ENCODE assay signal across 30 mouse cellular contexts in the genomic region with DNA sequence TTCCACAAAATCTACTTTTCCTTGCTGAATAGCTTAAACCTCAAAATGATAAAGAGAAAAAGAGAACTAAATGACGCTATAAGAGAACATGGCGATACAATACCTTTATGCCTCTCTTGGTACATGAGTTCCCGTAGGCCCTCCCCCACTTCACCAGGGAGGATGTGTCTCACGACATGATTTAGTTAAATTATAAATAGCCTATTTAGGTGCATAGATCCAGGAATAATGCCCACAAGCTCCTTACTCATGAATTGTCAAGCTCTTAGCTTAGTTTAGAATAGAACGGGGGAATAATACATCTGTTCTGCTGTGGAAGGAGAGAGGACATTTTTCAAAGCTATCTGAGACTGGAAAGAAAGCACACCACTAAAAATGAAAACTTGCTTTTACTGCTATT. TPM values are rescaled to one million over a fixed set of nuclear protein-coding genes. Genes with fewer than 3 reads are reported as not detected.
DNase-seq lines count a peak whose midpoint lies in the region; ATAC-seq and TF ChIP-seq lines count a peak whose summit lies in the region.
"Had no signal": no experiment of that assay in that cellular context is flagged by ENCODE, and none has a peak within 500 bp of the region (broad histone marks: within the 10 kb centered on the region; RNA-seq: fewer than 3 reads in every experiment).

No protein-coding gene starts in this region.

- no peaks in the 10 kb centered on the region for H3K27me3 ChIP-seq in forebrain, postnatal 0 days (ENCODE audit: insufficient read depth, low read length)
- H3K27me3 ChIP-seq in forebrain, embryonic 12.5 days: no peaks in the 10 kb centered on the region
- H3K27me3 ChIP-seq: heart, embryonic 13.5 days; limb, embryonic 12.5 days; neural tube, embryonic 13.5 days had no signal

- peaks cover 11% of the 10 kb centered on the region for H3K4me1 ChIP-seq in forebrain, postnatal 0 days (ENCODE audit: insufficient read depth)
- 0 out of 2 replicates have a peak, but pooled peaks cover under 1% of the 10 kb centered on the region for H3K4me1 ChIP-seq in forebrain, embryonic 12.5 days
- H3K4me1 ChIP-seq: embryonic facial prominence, embryonic 10.5 days; forebrain, embryonic 10.5 days; heart, embryonic 13.5 days; limb, embryonic 12.5 days had no signal

- H3K9me3 ChIP-seq in forebrain, postnatal 0 days (ENCODE audit: low read length): no peaks in the 10 kb centered on the region
- peaks cover 2% of the 10 kb centered on the region; the same call in 1 of the 2 replicates for H3K9me3 ChIP-seq in forebrain, embryonic 12.5 days

- no peak overlapping the region for H3K4me2 ChIP-seq in forebrain, postnatal 0 days (ENCODE audit: low read depth)
- H3K4me2 ChIP-seq in forebrain, embryonic 12.5 days: no peak overlapping the region
- H3K4me2 ChIP-seq: heart, embryonic 13.5 days; limb, embryonic 12.5 days; liver, embryonic 11.5 days; neural tube, embryonic 13.5 days had no signal

- peak overlapping the region; percentile 45; the same call in 1 of the 2 replicates for H3K27ac ChIP-seq in forebrain, postnatal 0 days (ENCODE audit: low read depth, low read length)
- no peak overlapping the region for H3K27ac ChIP-seq in forebrain, embryonic 12.5 days
- peak overlapping the region; percentile 33; the same call in 1 of the 2 replicates for H3K27ac ChIP-seq in layer of hippocampus, adult 2 months
- H3K27ac ChIP-seq: embryonic facial prominence, embryonic 10.5 days; forebrain, embryonic 10.5 days; heart, adult 2 months; heart, embryonic 13.5 days; limb, embryonic 12.5 days; macrophage had no signal

- no peaks in the 10 kb centered on the region for H3K36me3 ChIP-seq in forebrain, postnatal 0 days (ENCODE audit: insufficient read depth)
- no peaks in the 10 kb centered on the region for H3K36me3 ChIP-seq in forebrain, embryonic 12.5 days (replicated peaks)
- H3K36me3 ChIP-seq: embryonic facial prominence, embryonic 10.5 days; forebrain, embryonic 10.5 days; heart, embryonic 13.5 days; limb, embryonic 12.5 days had no signal

- H3K4me3 ChIP-seq in forebrain, postnatal 0 days (ENCODE audit: low read depth, low read length): no peak overlapping the region
- no peak overlapping the region for H3K4me3 ChIP-seq in forebrain, embryonic 12.5 days (replicated peaks)
- H3K4me3 ChIP-seq in layer of hippocampus, adult 2 months: no peak overlapping the region
- H3K4me3 ChIP-seq: embryonic facial prominence, embryonic 10.5 days; forebrain, embryonic 10.5 days; heart, adult 2 months; heart, embryonic 13.5 days; limb, embryonic 12.5 days; myocyte; neural tube, embryonic 13.5 days had no signal

- no peak for ATAC-seq in forebrain, postnatal 0 days
- ATAC-seq in forebrain, embryonic 12.5 days (ENCODE audit: low FRiP score): no peak
- ATAC-seq: hindbrain, embryonic 16.5 days; intestine, embryonic 16.5 days; liver, postnatal 0 days; lung, postnatal 0 days had no signal

- 50% methylated on average over 5 of the region's 5 CpGs for WGBS in forebrain, postnatal 0 days
- WGBS in forebrain, embryonic 12.5 days: 59% methylated on average over 5 of the region's 5 CpGs

- H3K9ac ChIP-seq in forebrain, postnatal 0 days: no peak overlapping the region
- H3K9ac ChIP-seq in forebrain, embryonic 12.5 days: no peak overlapping the region
- H3K9ac ChIP-seq: heart, embryonic 13.5 days; limb, embryonic 12.5 days; liver, postnatal 0 days; neural tube, embryonic 13.5 days had no signal

- no peak for TF ChIP-seq CTCF in forebrain, postnatal 0 days (IDR thresholded peaks at IDR 0.05; ENCODE audit: low read depth)
- TF ChIP-seq CTCF in layer of hippocampus, adult 2 months (conservative IDR thresholded peaks at IDR 0.05): no peak

- DNase-seq in forebrain, postnatal 0 days: no peak
- DNase-seq in layer of hippocampus, adult 2 months (ENCODE audit: low spot score in 2 of 2): no peak
- DNase-seq in layer of hippocampus, adult 11-12 months (ENCODE audit: low spot score): no peak
- peak; percentile 56 for DNase-seq in right cerebral cortex, adult 18-20 months
- DNase-seq in right cerebral cortex, postnatal 14 days: no peak
- DNase-seq in telencephalon, adult 2 months (ENCODE audit: low read depth, low spot score): peak; percentile 86
- no peak for DNase-seq in adrenal gland, adult 8-10 months
- DNase-seq: adrenal gland, postnatal 25 days; cerebellum, adult 11 months; cerebellum, adult 9-11 months; gastrocnemius, postnatal 25 days; heart, adult 2 months; heart, postnatal 14 days; kidney, postnatal 25 days; liver, postnatal 0 days; retina, postnatal 1 day; spleen, adult 18-20 months had no signal

RNA-seq across cellular contexts. Expression of a gene that starts 43.8 kb away (rescaled TPM):
- 36.2 and 41.5 TPM in 2 replicates for total RNA-seq in forebrain, postnatal 0 days (2014; rRNA removed)
- polyA plus RNA-seq in forebrain, postnatal 0 days (2015; fragmentation: Nextera tagmentation; extraction: Ambion mirVana): 74.6 and 89.2 TPM in 2 replicates
- 41.7 and 55.1 TPM in 2 replicates for polyA plus RNA-seq in forebrain, embryonic 12.5 days (2016; fragmentation: Nextera tagmentation; extraction: Ambion mirVana)
- 100 to 1,000 TPM; 470 to 471 TPM for total RNA-seq in layer of hippocampus, adult 2 months (2021)
- 10 to 100 TPM in 3 of 4 experiments, 1 to 10 TPM in 1; 7.6 to 15.2 (median 11.3) TPM for total RNA-seq in adrenal gland, adult 8-10 months (2022)
- total RNA-seq: common myeloid progenitor, adult 5-6 weeks had no signal
- polyA plus RNA-seq: liver, postnatal 0 days; macrophage had no signal

Comparison
In these comparisons a context has a peak if more than half of its experiments do, and no peak if none do; other contexts are left out.
1. DNase-seq: peak in right cerebral cortex, adult 18-20 months (single experiment) and telencephalon, adult 2 months (single experiment); none in forebrain, postnatal 0 days (single experiment), layer of hippocampus, adult 2 months (0 of 2), layer of hippocampus, adult 11-12 months (single experiment), right cerebral cortex, postnatal 14 days (single experiment) and adrenal gland, adult 8-10 months (single experiment).
2. RNA of a gene that starts 43.8 kb away (total RNA-seq): 470 to 471 TPM in layer of hippocampus, adult 2 months; 36.2 to 41.5 TPM in forebrain, postnatal 0 days and 7.6 to 15.2 TPM in adrenal gland, adult 8-10 months; every median in the first group is over 10 times any median in the second.